Mouse (Mus musculus) embryo, embryonic 9.5 days (tissue): ENCODE data around the gene Epgn.

Experiments
- DNase-seq: peaks from one replicate; pipeline ENCODE4 v3.0.0-alpha.2; 2017; ENCODE audit errors: extremely low spot score

Epgn gene

GRCm38 (mm10) chr5:91027164-91027563 is at the start of gene Epgn:
Gene Epgn, plus strand, starts transcription at chr5:91027464.
- no peak for DNase-seq

DNA sequence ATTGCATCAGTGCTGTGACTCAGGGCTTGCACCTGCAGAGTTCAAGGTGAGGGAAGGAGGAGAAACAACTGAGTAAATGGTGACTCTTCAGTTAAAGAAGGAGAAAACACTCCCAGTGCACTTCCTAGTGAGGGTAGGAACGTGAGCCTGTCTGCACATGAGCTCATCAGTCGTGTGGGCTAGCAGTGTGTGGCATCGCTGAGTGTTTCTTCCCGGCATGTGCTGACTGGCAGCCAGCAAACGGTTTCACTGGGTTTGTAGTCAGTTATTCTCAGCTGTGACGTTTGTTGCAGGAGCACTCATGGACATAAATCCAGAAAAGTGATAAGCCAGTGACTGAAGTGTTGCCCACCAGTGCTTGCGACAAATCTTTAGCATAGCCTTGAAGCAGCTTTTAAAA is 47.0 kb upstream of the Epgn start:
- DNase-seq, result no peak

DNA sequence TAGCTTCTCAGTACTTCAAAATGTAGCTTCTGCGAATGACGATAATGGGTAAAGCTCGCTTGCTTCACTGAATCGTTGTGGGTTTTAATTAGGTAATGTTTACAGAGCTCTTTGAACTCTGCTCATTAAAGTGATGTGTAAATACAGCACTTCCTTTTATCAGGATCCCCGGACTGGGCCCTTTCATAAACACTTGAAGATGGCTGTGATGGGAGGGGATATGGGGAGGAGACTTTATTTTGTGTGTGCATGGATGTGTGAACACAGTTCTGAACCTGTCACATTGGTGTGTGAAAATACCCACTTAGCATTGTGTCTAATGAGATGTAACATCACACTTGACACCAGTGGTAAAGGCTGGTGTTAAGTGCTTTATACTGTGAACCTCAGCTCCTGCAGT is 39.7 kb upstream of the Epgn start:
- DNase-seq, result no peak

DNA sequence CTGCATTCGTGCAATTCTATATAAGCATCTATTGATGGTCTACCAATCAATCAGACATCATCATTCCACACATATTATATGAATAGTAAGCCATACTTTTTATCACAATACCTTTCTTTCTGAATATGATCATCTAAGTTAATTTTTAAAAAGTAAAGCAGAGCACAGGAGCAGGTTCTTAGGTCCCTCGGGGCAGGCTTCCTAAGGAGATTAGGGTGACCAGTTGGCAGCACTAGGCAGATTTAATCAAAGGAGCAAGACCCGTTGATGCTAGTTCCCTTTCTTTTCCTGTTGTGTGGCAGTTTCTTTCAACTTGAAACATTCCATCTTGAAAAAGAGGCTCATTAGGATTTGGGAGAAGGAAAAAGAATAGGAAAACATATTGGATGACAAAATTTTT is 39.1 kb upstream of the Epgn start:
- no peak for DNase-seq

DNA sequence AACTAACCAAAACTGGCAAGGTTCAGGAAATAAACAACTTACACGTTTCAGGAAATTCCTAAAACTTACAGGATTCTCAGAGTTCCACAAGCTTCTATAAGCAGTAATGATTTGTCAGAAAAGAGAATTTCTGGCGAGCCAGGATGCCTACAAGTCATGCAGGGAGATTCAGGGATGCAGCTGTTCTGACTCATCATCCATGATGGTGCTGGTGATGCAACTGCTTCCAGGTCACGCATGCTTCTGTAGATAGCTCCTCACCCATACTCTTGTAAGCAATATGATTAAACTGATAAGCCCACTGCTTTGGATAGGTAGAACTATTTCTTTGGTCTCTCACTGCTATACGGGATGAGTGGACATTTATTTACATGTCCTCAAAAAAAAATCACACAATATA is 38.7 kb upstream of the Epgn start:
- DNase-seq, result no peak

DNA sequence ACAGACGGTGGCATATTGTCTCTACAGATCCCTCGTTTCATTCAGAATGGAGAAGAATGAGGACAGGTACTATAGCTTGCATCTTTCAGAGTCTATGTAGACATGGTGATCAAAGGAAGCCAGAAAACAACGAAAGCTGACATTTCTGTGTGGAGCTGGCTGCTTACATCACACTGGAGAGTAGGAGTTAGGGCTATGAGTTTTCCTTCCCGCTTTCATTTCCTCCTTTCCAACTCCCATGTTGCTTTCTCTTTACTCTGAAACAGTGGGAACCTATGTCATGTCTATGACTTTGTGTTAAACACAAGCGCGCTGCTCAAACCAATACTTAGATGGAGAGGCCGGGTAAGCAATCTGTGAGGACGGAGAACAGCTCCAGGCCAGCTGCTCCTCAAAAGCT is 27.3 kb upstream of the Epgn start:
- DNase-seq, result no peak

DNA sequence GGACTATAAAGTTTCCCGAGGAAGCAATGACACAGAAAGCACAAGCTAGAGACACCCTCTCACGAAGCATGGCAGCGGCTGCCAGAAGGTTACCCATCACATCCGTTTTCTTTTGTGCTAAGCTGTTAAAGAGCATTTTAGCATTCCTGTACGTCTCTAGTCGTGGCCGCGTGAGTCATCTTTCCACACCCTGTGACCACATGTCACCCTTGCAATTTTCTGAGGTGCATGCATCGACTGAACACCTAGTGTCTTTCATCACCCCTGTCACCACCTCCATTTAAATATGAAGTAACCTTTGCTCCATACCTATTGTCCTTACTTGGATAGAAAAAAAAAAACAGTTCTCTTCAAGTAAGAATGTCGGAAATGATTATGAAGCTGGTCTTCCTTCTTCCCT is 12.0 kb upstream of the Epgn start:
- DNase-seq, result no peak

GRCm38 (mm10) chr5:91023114-91023513 is 4.2 kb upstream of the Epgn start:
- no peak for DNase-seq

DNA sequence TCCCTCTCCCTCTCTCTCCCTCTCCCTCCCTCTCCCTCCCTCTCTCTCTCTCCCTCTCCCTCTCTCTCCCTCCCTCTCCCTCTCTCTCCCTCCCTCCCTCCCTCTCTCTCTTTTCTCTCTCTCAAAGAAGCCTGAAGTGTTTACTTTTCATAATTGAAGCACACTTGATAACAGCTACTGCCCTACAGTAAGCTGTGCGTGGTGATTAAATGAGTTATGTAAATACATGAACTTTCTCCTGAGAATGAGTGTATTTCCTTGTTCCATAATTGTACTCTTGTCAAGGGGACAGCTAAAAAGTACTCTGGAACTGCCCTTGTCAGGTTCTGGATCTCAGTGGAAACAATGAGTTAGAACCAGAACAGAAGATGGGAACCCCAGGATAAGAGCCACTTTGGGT is 576 bp downstream of the Epgn start:
- DNase-seq, result no peak

- no peak for DNase-seq
Observed at GRCm38 (mm10) chr5:91030629-91031028, 3.4 kb downstream of the Epgn start.

DNA sequence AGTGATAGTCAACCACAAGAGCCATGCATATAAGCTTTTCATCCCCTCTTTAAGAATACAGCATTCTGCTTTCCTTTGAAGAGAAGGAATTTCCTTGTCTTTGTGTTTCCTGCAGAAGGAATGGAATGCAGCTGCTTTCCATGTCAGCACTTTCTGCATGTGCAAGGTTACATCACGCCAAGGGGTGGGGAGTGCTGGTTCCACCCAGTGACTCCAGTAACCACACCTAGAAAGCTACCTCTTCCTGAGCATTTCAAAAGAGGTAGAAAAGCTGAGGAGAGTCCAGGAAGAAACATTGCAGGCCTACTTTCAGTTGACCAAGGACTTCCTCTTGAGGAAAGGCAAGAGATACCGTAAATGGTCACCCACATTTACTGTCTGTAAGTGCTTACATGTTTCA is 8.1 kb downstream of the Epgn start:
- DNase-seq, result no peak

- no peak for DNase-seq
Observed at GRCm38 (mm10) chr5:91036628-91037027, 9.4 kb downstream of the Epgn start.

GRCm38 (mm10) chr5:91037756-91038155 is 10.5 kb downstream of the Epgn start:
- no peak for DNase-seq

DNA sequence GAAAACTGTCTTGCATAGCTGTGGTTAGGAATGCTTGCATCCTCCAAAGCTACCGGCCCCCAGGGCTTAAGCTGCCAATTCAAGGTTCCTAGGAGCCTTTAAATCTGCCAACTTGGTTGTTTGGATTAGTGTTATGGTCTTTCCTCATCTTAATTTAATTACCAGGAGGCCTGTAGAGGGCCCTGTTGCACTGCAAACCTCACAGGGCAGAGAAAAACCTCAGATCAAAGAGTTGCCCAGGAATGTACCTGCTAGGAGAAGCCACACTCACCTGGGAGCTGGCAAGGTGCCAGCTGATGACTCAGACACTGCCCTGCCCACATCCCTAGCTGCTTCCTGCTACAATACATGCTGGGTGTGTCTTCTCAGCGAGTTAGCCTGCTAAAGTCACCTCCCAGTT is 11.3 kb downstream of the Epgn start:
- no peak for DNase-seq

DNA sequence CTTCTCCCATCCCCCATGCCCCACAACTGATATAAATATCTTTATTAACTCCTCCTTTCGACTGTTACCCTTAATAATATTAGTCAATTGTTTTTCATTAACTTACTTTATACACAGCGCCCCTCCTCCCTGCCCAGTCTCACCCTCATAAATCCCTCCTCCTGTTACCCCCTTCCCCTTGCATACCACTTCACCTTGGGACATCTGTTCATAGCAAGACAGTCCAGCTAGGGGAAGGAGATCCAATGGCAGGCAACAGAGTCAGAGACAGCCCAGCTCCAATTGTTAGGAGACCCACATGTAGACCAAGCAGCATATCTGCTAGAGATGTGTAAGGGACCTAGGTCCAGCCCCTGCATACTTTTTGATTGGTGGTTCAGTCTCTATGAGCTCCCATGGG is 11.7 kb downstream of the Epgn start:
- no peak for DNase-seq

DNA sequence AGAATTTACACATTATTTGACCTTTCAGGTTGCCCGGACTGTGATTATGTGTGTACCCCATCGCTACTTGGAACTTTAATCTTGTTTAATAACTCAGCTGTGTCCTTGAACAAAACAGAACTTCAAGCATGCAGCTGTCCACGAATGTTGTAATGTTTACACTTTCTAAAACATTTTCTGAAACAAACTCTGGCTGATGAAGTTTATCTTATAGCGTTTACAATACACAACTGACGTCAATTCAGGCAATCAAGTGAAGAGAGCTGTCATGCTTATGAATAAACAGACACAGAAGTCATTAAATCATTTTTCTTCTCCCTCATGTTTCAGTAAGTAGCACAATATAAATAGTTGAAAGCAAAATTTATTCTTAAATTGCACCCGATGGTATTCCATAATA is 20.7 kb downstream of the Epgn start:
- no peak for DNase-seq

DNA sequence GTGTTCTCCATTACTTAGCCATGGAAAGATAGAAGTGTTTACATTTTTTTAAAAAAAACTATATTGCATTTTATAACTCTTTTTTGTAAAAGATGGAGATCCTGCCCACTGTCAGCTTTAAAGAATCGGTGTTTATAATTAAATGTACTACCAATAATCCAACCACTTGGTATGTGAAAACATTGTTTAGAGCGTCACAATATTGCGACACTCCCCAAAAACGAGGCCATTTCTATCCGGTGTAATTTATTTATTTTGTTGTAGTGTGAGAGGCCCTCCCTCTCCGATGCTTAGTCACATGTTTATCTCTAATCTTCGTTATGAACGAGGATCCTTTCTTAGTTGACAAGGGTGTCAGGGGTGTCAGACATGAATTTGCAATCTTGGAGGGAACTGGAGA is 21.1 kb downstream of the Epgn start:
- no peak for DNase-seq

GRCm38 (mm10) chr5:91072340-91072739 is 45.1 kb downstream of the Epgn start:
- no peak for DNase-seq

GRCm38 (mm10) chr5:91073626-91074025 is 46.4 kb downstream of the Epgn start:
- no peak for DNase-seq

- no peak for DNase-seq
Observed at GRCm38 (mm10) chr5:91074026-91074425, 46.8 kb downstream of the Epgn start.

- DNase-seq, result peak; percentile 58
Observed at GRCm38 (mm10) chr5:91074450-91074950, 47.2 kb downstream of the Epgn start, which contains the start of gene Ereg. Gene Ereg, plus strand, starts transcription at chr5:91074622.

- no peak for DNase-seq
Observed at GRCm38 (mm10) chr5:91075021-91075420, 47.8 kb downstream of the Epgn start.

- DNase-seq, result no peak
Observed at GRCm38 (mm10) chr5:91083016-91083415, 55.8 kb downstream of the Epgn start.
